Mouse (Mus musculus): Measurements from ENCODE around the gene Ncaph.
"Not testable (repeated sequence)": the region's sequence is repeated elsewhere in the genome, so short reads cannot be mapped to it uniquely, and the experiment has no call there.

DNA sequence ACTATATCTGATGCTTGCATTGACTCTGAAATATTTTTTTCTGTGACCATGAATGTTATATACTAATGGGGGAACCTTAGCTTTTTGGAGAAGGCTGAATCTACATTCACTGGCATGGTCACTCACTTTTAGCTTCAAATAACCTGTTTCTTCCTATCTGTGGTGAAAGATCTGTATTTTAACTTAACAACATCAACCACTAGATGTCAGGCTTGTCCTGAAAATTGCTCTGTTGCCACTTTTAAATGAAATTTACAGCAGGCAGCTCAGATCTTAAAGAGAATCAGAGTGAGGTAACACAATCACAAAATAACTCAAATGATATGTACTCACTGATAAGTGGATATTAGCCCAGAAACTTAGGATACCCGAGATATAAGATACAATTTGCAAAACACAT lies 32.5 kb upstream of the Ncaph start:
- not testable (repeated sequence) for TF ChIP-seq POLR2A (IDR thresholded peaks at IDR 0.05; ENCODE audit: insufficient read length, low read depth); MAX (IDR thresholded peaks at IDR 0.05; ENCODE audit: low read depth); E2F4 (IDR thresholded peaks at IDR 0.05; ENCODE audit: insufficient read depth); MYOD1 (IDR thresholded peaks at IDR 0.05; ENCODE audit: control insufficient read depth in 1 of 3, insufficient read length in 2 of 3, low read depth in 2 of 3)

All from myocyte (in vitro differentiated cells).